Mouse (Mus musculus): ENCODE results near the gene Zc3h7b. TPM values are rescaled to one million over a fixed set of nuclear protein-coding genes. Genes with fewer than 3 reads are reported as not detected.

Zc3h7b gene
- 5.3 and 6.2 TPM in 2 replicates for polyA plus RNA-seq (2012; rRNA removed)

GRCm38 (mm10) chr15:81744992-81745600, at the start of gene Zc3h7b, which contains the start of gene Rangap1:
TSS of gene Zc3h7b (plus strand) at chr15:81745057.
TSS of gene Rangap1 (minus strand) at chr15:81745530.

GRCm38 (mm10) chr15:81697175-81697574, 47.7 kb upstream of the Zc3h7b start, which contains the start of gene Chadl:
TSS of gene Chadl (minus strand) at chr15:81697287.

GRCm38 (mm10) chr15:81802001-81802890, 57.4 kb downstream of the Zc3h7b start, which contains the start of gene Tef:
TSS of gene Tef (plus strand) at chr15:81802421.

Other genes starting within 250 kb of the Zc3h7b start
- 7.8 and 10.2 TPM in 2 replicates for gene Ep300, start 159.7 kb upstream of the Zc3h7b start, polyA plus RNA-seq (2012; rRNA removed)
- 6.6 TPM in 2 replicates for gene L3mbtl2, start 81.2 kb upstream of the Zc3h7b start, polyA plus RNA-seq (2012; rRNA removed)
- gene Chadl, start 47.8 kb upstream of the Zc3h7b start, polyA plus RNA-seq (2012; rRNA removed) = 0.64 and 0.74 TPM in 2 replicates
- 34.1 and 37.9 TPM in 2 replicates for gene Rangap1, start 473 bp downstream of the Zc3h7b start, polyA plus RNA-seq (2012; rRNA removed)
- 13.3 and 13.4 TPM in 2 replicates for gene Tef, start 57.4 kb downstream of the Zc3h7b start, polyA plus RNA-seq (2012; rRNA removed)
- gene Tob2, start 113.7 kb downstream of the Zc3h7b start, polyA plus RNA-seq (2012; rRNA removed) = 7.6 and 8.2 TPM in 2 replicates
- 41.4 and 42.2 TPM in 2 replicates for gene Phf5a, start 126.9 kb downstream of the Zc3h7b start, polyA plus RNA-seq (2012; rRNA removed)
- gene Aco2, start 127.3 kb downstream of the Zc3h7b start, polyA plus RNA-seq (2012; rRNA removed) = 96.0 and 118 TPM in 2 replicates
- gene Polr3h, start 181.2 kb downstream of the Zc3h7b start, polyA plus RNA-seq (2012; rRNA removed) = 8.2 and 8.8 TPM in 2 replicates
- gene Csdc2, start 191.7 kb downstream of the Zc3h7b start, polyA plus RNA-seq (2012; rRNA removed) = 0.61 and 0.79 TPM in 2 replicates
- 11.5 and 11.7 TPM in 2 replicates for gene Pmm1, start 215.9 kb downstream of the Zc3h7b start, polyA plus RNA-seq (2012; rRNA removed)
- not detected in 2 replicates for gene 1700029P11Rik, start 235.5 kb downstream of the Zc3h7b start, polyA plus RNA-seq (2012; rRNA removed)
- gene Xrcc6, start 242.8 kb downstream of the Zc3h7b start, polyA plus RNA-seq (2012; rRNA removed) = 17.3 and 18.0 TPM in 2 replicates